Mouse (Mus musculus) forebrain, embryonic 15.5 days (tissue): ENCODE measurements at regions not wholly inside any gene's neighbourhood (a gene's known extent, or its start where the extent isn't known, plus 50 kb on each side); places are given as distances from the start of the nearest gene placed in this dataset. TPM values are rescaled to one million over a fixed set of nuclear protein-coding genes. Genes with fewer than 3 reads are reported as not detected.

Experiments used
- microRNA-seq: library from miRNA; unstranded; fragments of <30 nt; microRNA quantifications from one replicate; pipeline ENCODE4, GENCODE M21; 2016

Small RNAs in the stretch of these regions (microRNA-seq; reads per million reads assigned to microRNA genes)
- gene Gm22132: not detected
